Mouse (Mus musculus) layer of hippocampus, adult 8-10 months (tissue): ENCODE measurements around the gene Mpc1. TPM values are rescaled to one million over a fixed set of nuclear protein-coding genes. Genes with fewer than 3 reads are reported as not detected.
"Not testable (repeated sequence)": the region's sequence is repeated elsewhere in the genome, so short reads cannot be mapped to it uniquely, and the experiment has no call there.

ENCODE experiments used
- DNase-seq, 2 experiments: peaks; one replicate each; pipeline ENCODE4 v3.0.0; 2022; ENCODE audit warnings: low spot score in 2 of 2
- total RNA-seq, 4 experiments: library from RNA; stranded (reverse); gene quantifications; 2 replicates each; pipeline ENCODE4 v1.2.4; 2022

The Mpc1 gene
- total RNA-seq, 4 experiments from 2014 or later = 144 to 156 (median 145) TPM

DNA sequence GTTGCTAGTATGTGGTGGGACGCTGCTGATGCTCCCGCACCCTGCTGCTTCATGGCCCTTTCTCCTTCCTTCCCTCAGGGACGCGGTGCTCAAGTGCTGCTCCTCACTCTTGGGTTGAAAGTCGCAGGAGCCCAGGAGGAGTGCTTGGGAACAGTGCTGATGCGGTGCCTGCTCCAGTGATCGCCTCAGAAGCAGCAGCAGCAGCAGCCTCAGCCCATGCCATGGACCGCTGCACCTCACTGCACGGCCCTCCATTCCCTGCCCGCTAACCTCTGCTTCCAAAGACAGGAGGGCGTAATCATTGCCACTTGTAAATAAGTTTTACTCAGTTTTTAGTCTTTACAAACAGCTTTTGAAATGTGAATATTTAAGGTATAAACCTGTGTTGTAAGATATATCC is 44.2 kb downstream of the Mpc1 start:
- DNase-seq = not testable (repeated sequence)

DNA sequence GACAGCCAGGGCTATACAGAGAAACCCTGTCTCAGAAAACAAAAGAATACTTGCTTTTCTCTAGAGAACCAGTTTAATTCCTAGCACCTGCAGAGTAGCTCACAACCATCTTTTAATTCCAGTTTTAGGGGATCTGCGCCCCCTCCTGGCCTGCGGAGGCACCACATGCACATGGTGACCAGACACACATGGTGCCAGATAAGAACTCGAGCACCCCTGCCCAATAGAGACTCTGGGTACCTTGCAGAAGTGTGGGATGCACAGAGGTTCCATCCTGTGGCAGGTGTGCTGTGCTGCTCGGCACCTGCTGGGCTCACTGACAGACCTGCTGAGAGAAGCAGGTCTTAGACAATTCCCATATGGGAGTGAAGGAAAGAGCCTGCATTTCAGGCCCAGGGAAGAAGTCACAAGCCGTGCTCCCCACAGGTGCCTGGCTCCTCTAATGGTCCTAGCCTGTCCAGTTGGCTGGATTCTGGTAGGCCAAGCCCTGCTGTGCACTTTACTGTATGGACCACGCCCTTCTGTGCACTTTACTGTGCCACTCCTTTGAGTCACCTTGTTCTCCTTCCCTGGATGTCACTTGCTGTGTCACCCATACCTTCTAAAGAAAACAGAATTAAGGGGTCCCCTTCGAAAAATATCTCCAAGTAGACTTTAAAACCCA is 45.9 kb downstream of the Mpc1 start:
- no peak for DNase-seq

DNA sequence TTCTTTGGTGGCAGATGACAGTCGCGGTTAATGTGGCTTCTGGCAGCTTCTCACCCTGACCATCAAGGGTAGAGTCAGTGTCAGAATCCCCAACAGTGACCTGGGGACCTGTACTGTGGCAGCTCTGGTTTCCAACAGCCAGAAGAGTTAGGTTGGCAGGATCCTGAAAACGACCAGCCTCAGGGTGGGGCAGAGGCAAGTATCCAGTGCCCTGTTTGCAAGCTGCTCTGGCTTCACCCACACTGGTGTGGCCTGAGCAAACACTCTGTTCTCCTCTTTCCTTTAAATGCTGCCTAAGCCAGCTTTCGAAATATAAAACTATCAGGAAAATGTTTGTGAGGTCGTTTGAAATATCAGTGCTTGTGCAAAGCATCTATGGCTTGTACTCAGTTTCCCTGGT is 47.9 kb downstream of the Mpc1 start:
- no peak for DNase-seq

DNA sequence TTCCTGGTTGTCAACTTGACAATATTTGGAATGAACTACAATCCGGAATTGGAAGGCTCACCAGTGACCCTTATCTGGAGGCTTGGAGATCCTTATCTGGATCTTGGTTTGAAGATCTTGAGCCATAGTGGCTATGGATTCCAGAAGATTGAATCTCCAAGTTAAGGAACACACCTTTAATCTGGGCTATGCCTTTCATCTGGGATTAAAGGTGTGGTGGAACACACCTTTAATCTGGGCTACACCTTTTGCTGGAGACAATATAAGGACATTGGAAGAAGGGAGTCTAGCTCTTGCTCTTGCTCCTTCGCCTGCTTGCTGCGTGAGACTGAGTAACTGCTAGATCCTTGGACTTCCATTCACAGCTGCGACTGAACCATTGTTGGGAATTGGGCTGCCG is 54.5 kb downstream of the Mpc1 start, which contains the start of gene Prr18:
Gene Prr18 (plus strand): TSS at position 301 of the 400 bp plus-strand sequence.
- not testable (repeated sequence) for DNase-seq

DNA sequence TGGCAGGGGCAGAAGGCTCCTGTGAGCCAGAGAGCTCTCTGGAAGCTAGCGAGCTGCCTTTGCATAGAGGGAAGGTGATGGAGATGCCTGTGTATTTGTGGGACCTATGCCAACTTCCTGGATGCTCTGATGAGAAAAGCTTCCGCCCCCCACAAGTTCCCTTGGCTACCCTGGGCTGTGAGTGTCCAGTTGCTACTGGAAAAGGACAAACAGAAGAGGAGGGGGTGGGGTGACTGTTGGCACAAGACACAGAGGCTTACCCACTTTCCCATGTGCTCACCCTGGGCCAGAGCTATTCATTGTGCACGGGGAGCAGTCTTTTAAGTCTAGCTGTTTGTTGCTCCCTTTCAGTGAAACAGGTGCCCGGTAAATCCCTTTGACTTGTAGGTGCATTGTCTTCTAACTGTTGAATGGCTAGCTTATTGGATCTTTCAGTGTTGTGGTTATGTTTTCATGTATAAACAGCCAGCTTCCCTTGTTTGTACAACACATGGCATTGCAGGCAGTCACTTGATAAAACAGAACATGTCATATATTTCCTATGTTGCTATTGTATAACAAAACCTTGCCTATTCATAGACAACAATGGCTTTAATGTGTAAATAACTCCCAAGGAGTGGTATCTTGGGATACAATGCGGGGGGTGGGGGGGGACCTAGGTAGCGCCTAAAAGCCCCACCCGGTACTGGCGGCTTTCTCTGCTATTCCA is 57.1 kb downstream of the Mpc1 start:
- peak in 1 of 2 experiments; percentile 22 for DNase-seq

DNA sequence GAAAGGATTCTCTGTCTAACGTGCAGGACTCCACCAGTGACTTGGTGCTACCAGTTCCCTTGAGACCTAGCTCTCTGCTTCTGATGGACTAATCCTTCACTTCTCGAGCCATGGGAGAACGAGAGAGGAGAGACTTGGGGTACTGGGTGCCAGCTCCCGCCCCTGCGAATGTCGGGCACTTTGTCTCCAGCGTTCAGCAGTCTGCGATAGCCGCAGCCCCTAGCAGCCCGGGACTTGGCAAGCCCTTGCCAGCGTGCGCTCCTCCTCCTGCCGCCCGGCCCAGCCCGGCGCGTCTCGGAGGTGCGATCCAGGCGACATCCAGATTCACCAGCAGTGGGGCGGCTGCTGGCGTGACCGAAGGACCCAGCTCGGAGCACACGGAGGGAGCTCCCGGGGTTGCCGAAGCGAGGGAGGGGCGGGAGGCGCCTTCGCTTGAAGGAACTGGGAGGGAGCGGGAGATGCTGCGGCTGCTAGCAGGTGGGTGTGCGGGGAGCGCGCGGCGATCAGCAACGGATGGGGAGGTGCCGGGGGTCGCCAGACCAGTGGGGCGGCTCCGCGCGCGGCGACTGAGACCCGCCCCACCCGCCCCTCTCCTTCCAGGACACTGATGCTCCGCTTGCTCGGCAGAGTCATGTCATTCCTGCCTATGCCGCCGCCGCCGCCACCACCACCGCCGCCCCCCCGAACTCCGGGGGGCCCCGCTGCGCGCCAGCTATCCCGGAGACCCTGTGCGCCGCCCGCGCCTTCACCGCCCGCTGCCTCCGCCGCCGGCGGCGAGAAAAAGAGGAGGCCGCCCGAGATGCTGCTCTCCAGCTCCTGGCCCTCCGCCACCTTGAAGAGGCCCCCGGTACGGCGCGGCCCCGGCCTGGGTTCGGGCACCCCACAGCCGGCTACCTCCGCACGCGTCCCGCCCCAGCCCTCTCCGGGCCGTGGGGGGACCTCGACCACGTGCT is 58.0 kb downstream of the Mpc1 start:
- peak in 1 of 2 experiments; percentile 64 for DNase-seq

DNA sequence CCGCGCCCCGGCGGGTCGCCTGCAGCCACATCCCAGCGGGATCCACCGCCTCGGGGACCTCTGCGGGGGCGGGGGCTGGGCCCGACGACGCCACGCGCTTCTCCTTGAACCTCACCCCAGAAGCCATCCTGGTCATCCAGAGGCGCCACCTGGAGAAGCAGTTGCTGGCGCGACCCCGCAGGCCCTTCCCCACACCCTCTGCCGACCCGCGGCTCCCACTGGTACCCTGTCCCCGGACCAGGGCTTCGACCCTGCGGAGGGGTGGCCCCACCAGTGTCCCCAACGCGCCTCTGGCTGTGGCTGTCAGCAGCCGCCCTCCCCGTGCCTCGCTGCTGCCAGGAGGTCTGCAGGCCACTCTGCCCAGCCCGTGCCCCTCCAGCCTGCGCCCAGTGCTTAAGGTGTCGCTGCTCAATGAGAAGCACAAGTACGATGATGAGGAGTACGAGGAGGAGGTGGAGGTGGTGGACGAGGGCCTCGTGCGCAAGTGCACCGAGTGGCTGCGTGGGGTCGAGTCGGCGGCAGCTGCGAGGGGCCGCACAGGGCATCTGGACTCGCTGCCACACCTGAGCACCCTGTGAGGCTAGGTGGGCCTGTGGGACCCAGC is 58.8 kb downstream of the Mpc1 start:
- no peak for DNase-seq

DNA sequence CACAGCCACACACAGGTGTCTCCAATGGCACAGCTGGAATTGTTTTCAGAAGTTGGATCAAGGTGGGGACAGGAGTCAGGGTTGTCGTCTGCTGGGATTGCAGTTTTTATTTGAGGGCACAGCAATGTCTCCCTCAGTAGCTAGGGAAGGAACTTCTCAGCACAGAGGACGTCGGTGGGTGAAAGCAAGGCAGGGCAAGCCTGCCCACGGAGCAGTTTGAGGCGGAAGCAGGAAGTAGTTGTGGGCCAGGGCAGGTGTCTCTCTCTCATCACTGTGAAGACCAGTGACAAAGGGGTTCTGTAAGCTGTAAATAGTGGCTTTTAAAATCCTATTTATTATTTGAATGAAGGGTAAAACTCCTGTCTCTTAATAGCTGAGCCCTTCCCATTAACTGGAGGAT is 60.0 kb downstream of the Mpc1 start:
- no peak for DNase-seq

DNA sequence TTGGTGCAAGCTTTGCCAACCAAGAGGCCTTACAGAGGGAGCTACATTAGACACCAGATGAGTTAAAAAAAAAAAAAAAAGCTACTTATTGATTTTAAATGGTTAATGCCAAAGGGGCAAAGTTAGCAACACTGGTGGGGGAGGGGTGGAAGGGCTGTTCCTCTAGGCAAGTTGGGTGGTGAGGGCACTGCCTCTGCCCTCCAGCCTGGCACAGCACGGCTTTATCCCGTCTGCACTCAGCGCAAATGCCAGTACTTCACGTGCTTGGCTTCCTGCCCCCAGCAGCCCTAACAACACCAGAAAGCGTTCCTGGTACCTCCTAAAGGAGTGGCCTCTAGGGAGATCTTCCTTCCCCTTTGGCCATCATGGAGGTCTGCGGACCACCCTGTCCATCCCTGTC is 60.7 kb downstream of the Mpc1 start:
- DNase-seq = peak in 1 of 2 experiments; percentile 38

Other genes starting within 250 kb of the Mpc1 start
- gene Gm49673, start 135.1 kb upstream of the Mpc1 start, total RNA-seq = under 1 TPM in 1 of 4 experiments, not detected in 3; 0.31 TPM
- 10 to 100 TPM in 2 of 4 experiments, 1 to 10 TPM in 2; 4.9 to 12.7 (median 9.8) TPM for gene Rnaset2a, start 134.8 kb upstream of the Mpc1 start, total RNA-seq
- 10 to 100 TPM; 15.6 to 22.5 (median 18.0) TPM for gene Fgfr1op, start 117.4 kb upstream of the Mpc1 start, total RNA-seq
- under 1 TPM in 1 of 4 experiments, not detected in 3; 0.38 TPM for gene Ccr6, start 46.9 kb upstream of the Mpc1 start, total RNA-seq
- gene Sft2d1, start 28.2 kb downstream of the Mpc1 start, total RNA-seq = 10 to 100 TPM; 47.5 to 81.2 (median 63.8) TPM
- gene Prr18, start 54.6 kb downstream of the Mpc1 start, total RNA-seq = 10 to 100 TPM; 20.0 to 30.2 (median 27.0) TPM
- gene T2, start 73.1 kb downstream of the Mpc1 start, total RNA-seq = 1 to 10 TPM in 3 of 4 experiments, under 1 TPM in 1; 0.96 to 1.7 (median 1.3) TPM
- under 1 TPM in 1 of 4 experiments, not detected in 3; 0.64 TPM for gene T, start 151.5 kb downstream of the Mpc1 start, total RNA-seq
- gene Pde10a, start 242.5 kb downstream of the Mpc1 start, total RNA-seq = 10 to 100 TPM; 42.6 to 73.9 (median 56.7) TPM